Mouse (Mus musculus): ENCODE measurements around the gene Myog.

Myog gene

DNA sequence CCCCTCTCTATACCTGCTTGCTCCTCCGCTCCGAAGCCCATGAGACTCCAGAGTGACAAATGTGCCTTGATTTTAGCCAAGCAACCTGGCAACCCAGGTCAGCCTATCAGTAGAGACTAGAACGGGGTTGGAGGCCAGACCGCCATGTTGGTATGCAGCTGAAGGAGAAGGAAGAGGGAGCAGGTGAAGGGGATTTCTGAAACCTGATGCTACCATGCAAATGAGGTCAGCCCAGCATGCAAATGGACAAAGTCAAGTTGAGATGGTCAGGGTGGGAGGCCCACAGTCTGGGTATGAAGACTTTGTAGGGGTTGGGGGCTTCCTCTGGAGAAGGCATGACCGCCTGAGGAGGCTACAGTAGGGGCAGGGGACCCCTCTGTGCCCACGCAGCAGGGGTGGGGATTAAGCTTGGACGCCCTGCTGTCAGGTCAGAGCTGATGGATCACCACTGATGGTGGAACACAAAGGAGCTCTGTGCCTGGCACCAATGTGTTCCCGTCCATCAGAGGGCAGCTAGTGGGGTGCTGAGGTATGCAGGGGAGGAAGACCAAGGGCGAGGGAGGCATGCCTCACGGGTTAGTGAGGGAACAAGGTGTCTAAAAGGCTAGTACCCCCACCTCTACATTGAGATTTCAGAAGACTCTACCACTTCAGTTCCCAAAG, 4.2 kb upstream of the Myog start:
- DNase-seq (ENCODE audit: low spot score): no peak

DNA sequence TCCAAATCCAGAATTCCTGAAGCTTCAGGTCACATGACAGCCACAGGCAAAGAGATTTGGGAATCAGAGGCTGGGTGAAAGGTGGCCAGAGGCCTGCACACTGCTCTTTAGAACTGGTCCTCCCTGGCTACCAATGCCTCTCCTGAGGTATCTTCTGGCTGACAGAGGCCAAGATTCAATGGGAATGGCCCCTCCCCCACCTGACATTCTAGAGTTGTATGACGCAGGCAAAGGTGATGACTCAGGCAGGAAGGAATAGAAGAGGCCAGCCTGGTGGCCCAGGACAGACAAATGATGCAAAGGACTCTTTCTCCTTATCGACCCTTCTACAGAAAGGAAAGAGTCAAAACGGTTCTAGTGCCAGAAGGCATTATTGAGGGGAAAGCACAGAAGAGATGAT, 1.6 kb upstream of the Myog start:
- no peak for DNase-seq (ENCODE audit: low spot score)

DNA sequence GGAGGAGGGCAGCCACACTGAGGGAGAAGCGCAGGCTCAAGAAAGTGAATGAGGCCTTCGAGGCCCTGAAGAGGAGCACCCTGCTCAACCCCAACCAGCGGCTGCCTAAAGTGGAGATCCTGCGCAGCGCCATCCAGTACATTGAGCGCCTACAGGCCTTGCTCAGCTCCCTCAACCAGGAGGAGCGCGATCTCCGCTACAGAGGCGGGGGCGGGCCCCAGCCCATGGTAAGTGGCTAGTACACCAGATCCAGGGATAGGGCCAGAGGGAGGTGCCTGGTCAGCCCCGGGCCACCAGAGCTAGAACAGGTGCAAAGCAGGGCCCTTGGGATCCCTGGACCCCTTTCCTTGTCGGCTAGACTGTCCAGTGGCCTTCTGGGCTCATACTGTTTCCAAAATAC, 511 bp downstream of the Myog start:
- DNase-seq (ENCODE audit: low spot score): no peak

DNA sequence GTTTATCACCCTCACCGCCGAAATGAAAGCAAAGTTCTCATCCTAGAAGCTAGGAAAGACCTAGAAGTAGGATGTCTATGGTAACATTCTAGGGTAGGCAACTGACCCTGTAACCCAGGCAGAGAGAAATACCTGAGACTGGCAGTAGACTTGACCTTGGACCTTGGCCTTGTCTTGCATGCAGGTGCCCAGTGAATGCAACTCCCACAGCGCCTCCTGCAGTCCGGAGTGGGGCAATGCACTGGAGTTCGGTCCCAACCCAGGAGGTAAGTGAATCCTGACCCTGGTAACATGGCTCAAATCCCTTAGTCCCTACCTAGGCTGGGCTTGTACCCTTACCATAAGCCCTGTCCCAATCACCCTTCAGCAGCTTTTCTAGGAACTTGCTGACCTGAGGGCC, 1.1 kb downstream of the Myog start:
- no peak for DNase-seq (ENCODE audit: low spot score)

DNA sequence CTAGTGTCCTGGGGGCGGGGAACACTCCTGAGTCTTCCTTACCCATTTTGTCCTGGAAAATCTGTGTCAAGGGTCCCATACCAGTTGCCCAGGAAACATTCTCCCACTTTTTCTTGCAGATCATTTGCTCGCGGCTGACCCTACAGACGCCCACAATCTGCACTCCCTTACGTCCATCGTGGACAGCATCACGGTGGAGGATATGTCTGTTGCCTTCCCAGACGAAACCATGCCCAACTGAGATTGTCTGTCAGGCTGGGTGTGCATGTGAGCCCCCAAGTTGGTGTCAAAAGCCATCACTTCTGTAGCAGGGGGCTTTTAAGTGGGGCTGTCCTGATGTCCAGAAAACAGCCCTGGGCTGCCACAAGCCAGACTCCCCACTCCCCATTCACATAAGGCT, 1.8 kb downstream of the Myog start:
- DNase-seq (ENCODE audit: low spot score): no peak

DNA sequence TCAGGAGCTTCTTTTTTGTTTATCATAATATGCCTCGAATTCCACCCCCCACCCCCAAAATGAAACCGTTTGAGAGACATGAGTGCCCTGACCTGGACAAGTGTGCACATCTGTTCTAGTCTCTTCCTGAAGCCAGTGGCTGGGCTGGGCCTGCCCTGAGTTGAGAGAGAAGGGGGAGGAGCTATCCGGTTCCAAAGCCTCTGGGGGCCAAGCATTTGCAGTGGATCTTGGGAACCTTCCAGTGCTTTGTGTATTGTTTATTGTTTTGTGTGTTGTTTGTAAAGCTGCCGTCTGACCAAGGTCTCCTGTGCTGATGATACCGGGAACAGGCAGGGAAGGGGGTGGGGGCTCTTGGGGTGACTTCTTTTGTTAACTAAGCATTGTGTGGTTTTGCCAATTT, 2.3 kb downstream of the Myog start:
- peak; percentile 57 for DNase-seq (ENCODE audit: low spot score)

DNA sequence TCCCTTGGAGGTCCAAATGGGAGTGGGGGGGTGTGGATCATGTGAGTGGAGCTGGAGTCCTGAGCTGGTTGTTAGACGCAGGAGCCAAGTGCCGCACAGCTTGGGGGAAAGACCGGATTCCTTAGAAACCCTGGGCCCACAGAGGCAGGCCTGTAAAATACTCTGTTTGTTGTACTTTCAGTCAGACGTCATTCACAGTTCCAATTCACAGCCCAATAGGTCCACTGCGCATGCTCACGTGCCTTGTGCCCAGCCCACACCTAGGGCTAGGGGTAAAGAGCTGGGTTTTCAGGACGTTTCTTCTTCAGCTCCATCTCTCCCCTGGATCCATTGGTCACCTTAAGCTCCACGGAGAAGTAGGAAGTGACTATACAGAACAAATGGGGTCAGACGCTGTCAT, 2.8 kb downstream of the Myog start:
- no peak for DNase-seq (ENCODE audit: low spot score)

DNA sequence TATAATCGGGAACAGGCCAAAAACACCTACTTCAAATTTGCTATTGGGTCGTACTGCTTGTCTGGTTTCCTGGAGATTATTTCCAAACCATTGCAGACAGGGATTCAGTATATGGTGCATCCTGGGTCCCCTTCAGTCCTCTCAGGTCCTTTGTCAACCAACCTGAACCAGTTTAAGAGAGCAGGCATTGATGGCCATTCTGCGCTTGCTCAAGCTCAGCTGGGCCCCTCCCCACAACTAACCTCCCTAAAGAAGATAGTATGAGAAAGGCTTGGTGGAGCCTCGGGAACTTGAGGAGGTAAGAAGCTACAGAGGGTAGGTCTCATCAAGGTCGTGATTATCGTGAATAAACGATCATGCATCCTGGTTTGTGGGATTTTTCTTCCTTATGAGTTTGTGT, 3.5 kb downstream of the Myog start:
- DNase-seq (ENCODE audit: low spot score): no peak

DNA sequence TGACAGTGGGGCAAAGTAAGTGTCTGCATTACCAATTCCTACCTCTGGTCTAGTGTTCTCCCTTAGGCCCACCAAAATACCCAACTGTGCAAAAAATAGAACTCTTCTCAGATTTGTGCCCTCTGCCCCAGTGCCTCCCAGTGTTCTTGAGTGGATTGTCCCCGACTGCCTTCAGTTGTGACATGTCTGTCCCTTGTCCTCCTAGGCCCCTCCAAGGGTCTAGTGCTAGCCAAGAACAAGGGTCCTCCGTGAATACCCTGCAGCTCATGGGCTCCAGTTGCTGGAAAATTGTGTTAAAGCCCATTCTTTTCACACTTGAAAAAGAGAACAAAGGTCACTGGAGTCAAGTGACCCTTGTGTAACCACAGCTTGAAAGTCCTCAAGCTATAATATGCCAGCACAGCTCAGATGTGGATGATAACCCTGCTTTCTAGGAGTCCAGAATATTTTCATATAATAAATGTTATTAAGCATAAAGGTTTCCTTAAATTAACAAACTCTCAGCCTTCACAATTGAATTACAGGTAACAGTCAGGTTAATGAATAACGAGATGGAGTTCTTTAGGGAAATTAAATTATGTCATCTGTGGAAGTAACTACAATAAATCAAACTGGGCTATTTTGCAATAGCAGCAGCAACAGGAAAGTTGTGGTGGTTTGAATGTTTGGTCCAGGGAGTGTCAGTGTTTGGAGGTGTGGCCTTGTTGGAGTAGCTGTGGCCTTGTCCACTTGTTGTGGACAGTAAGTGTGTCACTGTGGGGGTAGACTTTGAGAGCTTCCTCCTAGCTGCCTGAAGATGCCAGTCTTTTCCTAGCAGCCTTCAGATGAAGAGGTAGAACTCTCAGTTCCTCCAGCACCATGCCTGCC, 4.2 kb downstream of the Myog start:
- DNase-seq (ENCODE audit: low spot score): no peak

DNA sequence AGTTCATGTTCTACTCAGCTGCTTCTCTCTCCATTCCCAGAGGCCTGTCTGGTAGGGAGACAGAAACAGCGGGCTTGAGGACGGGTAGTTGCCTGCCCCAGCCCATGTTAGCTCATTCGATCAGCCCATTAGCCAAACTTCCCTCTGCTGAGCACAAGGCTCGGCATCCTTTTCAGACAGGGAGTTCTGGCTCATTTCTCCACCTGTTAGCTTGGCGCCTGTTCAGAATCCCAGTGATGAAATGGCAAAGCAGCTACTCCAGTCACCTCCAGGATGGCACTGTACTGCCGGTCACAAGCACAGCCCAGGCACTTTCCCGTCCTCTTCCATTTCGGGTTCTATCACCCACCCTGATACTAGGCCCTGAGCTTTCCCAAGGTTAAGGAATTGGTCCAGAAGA, 7.5 kb downstream of the Myog start:
- DNase-seq (ENCODE audit: low spot score): no peak

DNA sequence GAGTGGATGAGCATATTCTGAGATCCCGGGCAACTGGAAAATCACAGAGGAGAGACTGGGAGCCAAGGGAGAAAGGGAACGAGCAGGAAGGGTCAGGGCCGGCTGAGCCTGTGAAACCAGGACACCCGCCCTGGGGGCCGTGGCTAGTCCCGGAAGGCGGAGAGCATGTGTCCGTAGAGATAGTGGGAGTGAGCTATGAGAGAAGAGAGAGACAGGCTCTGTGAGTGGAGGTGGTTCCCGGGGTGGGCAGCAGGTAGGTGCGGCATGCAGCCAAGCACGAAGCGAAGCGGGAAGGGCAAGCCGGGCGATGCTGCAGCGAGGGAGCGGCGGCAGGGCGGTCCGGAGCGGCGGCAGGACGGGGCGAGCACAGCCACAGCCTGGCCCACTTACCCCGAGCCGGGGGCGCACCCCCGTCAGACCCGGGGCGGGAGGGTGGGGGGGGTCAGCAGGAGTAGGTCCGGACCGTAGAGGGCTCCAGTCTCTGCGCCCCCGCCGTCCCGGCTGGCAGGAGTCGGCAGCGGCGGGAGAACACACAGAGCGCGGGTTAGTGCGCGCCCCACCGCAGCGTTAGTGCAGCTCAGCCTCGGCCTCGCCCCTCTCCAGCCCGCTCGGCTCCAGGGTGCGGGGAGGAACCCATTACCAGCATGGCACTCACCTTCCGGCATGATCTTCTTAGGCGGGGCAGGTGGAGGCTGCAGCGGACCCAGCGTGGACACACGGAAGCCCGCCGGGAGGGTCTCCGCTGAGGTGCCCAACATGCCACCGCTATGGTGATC, 9.0 kb downstream of the Myog start:
- no peak for DNase-seq (ENCODE audit: low spot score)

DNA sequence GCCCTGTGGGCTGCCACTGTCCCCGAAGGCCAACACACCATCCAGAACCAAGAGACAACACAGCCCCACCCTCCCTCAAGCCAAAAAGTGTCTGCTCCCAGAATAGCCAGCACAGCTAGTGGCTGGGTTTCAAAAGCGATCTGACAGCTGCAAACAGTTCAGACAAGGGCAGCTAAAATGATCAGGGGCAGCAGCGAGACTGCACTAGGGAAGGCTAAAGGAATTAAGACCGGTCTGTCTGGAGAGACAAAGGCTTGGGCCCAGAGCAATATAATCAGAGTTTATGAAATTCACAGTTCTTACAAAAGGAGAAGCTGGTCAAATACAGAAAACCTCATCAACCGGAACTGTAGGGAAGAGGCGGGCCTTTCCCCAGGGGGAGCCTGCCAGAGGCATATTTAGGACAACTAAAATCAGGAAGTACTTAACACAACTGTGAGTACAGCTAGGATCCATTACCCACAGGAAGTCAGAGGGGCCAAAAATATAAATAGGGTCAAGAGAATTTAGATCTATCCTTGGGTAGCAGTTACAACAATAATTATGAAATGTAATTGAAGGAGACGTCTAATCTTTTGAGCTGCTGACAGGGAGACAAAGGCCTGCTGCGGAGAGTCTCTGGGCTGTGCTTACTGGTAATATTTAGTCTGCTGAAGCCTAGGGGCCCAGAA, 12.9 kb downstream of the Myog start:
- no peak for DNase-seq (ENCODE audit: low spot score)

DNA sequence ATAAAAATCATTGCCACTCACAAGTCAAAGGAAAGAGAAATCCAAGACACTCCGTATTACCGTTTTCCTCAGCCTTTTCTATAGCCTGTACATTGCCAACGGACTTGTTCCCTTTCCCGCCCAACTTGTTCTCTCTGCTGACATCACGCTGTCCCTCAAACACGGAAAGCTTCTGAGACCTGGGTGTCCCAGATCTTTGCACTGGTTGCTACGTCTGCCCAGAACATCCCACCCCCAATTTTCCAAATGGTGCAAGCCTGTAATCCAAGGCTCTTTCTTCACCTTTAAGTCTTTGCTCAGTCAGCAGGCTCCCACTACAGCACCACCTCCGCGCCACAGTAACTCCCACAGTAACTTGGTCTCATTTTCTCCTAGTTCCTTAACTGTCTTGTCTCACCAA, 15.2 kb downstream of the Myog start:
- no peak for DNase-seq (ENCODE audit: low spot score)

DNA sequence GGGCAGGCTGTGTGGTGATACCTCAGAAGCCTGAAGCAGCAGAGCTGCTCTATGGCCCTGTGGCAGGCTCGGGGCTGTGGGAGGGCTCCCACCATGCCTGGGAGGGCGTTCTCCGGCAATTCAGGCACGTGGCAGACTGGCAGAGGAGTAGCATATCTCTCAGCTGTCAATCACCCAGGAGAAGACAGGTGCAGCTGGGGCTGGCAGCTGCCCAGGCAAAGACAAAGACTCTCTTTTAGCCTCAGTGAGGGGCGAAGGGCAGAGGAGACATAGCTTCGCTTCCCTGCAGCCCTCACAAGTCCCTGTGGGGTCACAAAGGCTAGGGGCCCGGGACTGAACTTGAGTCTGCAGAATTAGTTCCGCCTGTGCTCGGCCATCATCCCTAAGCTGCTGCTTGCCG, 17.6 kb downstream of the Myog start:
- no peak for DNase-seq (ENCODE audit: low spot score)

DNA sequence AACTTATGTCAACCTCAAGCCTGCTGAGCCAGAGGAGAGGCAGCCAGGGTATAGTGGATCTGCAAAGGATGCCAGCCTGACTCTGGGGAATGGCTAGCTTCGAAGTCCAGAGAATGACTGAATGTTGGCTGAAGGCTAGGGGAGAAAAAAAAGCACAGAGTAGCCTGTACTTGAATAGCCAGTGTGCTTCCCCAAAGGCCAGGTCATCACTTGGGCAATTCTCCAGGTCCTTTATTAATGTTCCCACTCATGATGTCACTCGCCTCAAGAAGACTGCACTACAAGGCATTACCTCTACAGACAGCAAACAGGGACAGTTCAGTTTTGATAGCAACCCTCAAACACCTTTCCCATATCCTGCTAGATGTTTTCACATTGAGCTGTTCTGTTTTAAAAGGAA, 20.5 kb downstream of the Myog start:
- DNase-seq (ENCODE audit: low spot score): no peak

DNA sequence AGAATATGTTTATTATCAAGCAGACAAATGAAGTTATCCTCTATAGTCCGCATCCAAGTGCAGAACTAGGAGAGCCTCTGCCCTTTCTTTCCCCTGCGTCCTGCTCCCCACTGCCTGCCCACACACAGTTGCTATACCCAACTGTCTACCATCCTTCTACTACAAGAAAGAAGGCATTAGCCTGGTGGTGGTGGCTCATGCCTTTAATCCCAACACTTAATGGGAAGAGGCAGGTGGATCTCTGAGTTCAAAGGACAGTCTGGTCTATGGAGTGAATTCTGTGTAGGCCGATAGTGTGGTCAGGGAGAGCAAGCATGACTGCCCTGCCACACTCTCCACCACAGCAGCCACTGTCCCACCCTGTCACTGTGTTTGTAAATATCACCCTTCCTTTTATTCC, 20.9 kb downstream of the Myog start:
- DNase-seq (ENCODE audit: low spot score): no peak

DNA sequence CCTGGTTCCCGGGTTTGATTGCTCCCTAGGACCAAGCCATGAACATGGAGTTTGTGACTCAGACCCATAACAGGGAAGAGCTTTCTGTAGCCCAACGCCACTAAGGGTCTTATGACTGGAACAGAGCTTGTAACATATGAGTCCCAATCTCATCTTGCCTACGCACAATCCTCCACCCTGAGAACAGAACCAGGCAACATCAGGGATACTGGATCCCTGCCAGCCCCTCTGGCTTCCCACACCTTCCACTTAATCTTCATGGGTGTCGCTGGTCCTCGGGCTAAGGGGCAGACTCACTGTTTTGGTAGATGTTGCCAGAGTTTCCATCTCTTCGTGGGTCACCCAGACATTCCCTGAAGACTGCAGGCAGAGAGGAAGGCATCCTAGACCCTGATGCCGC, 22.0 kb downstream of the Myog start:
- no peak for DNase-seq (ENCODE audit: low spot score)

DNA sequence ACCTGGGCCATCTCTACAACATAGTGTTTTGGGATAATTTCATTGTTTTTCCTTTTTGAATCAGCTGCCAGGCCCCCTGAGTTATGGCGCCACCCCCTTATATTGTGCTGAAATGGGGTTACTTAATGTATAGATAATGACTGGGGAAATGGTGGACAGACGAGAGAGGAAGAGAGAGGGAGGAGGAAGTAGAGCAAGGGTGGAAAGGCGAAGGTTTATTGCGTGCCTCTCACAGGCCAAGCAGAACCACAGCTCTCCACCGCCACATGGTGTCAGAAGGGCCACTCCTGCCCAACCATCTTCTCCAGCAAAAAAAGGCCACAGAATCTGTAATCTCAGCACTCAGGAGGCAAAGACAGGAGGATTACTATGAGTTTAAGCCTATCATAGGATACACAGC, 25.4 kb downstream of the Myog start:
- no peak for DNase-seq (ENCODE audit: low spot score)

DNA sequence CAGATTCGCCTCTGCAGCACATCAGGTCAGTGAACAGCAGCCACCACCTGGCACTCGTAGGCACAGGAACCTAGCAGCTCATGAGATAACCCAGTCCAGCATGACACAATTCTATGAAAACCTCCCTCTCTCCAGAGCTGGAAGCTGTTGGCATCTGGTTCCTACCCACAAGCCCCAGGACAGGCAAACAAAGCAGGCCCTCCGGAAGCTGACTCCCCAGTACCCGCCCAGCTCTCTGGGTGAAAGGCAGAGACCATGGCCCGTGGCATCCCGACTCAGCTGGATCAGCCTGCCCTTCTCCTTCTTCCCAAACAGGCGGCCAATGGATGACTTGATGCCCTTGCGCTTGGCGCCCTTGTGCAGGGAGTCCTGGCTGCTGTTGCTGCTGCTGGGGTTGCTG, 26.6 kb downstream of the Myog start:
- DNase-seq (ENCODE audit: low spot score): no peak

DNA sequence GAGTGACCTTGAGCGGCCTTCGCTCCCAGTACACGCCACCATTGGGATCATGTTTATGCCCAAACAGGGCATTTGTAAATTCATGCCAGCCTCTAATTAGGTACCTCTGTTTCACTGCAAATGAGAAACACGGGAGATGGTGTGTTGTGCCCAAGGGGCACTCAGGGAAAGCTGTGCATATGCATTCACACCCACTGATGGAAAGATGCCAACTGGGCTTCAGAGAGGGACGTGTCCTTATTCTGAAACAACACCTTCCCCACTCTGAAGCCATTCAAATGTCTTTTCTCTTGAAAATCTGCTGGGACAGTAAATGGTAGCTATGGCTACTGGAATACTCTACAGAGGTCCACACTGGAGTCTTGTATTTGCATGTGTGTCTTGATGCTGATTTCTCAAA, 28.5 kb downstream of the Myog start:
- DNase-seq (ENCODE audit: low spot score): no peak

DNA sequence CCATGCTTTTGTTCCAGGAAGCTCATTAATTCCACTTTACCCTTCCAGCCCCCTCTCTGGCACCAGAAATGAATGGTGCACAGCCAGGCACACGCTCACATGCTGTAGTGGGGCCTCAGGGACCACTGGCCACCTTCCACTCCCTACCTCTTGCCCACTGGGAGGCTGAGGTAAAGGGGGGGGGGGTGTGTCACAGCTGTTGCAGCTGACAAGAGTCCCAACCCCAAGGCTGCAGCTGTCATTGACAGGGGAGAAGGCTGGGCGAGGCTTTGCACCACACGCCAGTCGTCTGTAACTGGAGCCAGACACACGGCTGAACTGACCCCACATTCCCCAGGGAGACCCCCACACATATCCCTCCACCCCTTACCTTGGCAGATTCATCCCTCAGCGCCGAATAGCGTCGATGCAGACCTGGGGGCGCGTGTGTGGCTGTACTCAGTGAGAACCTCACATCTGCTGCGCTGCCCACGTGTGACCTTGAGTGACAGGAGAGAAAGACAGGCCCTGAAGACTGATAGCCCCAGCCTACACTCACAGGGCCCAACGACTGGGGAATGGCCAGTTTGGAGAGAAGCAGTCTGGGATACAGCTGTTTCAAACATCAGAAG, 31.0 kb downstream of the Myog start:
- DNase-seq (ENCODE audit: low spot score): no peak

DNA sequence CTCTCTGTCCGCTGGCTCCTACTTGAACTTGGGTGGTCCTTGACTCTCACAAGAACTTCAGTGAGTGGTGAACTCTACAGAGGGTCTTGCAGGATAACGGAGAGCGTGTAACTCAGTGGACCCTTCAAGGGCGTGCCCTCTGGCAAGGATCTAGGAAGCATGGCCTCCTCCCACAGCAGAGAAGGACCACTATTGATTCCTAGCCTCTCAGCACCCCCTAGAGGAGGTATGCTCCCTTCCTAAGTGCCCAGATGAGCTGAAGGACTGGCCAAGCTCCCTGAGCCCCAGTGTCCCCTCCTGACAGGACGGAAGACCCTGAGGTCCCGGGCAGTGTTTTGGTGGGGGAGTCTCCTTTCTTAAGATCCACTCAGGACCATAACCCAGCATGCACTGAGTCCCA, 32.8 kb downstream of the Myog start:
- peak; percentile 55 for DNase-seq (ENCODE audit: low spot score)
